Mouse (Mus musculus) hindbrain, embryonic 10.5 days (tissue): Measurements from ENCODE around the gene Scd1. TPM values are rescaled to one million over a fixed set of nuclear protein-coding genes. Genes with fewer than 3 reads are reported as not detected.
"Not testable (repeated sequence)": the region's sequence is repeated elsewhere in the genome, so short reads cannot be mapped to it uniquely, and the experiment has no call there.

Experiments
- DNase-seq: peaks from one replicate; pipeline ENCODE4 v3.0.0-alpha.2; 2017; ENCODE audit warnings: low spot score
- H3K27ac ChIP-seq: fragments of 300-500 bp; sonication (generic); 2 replicates; pipeline ENCODE4 v1.5.1; 2016; ENCODE audit warnings: mild to moderate bottlenecking, moderate library complexity
- H3K27me3 ChIP-seq: fragments of 300-500 bp; sonication (generic); 2 replicates; pipeline ENCODE4 v1.6.1; 2016; ENCODE audit warnings: mild to moderate bottlenecking; ENCODE audit not compliant: poor library complexity, insufficient read depth, severe bottlenecking
- H3K36me3 ChIP-seq: fragments of 300-500 bp; sonication (generic); 2 replicates; pipeline ENCODE4 v1.6.1; 2016; ENCODE audit warnings: mild to moderate bottlenecking, moderate library complexity
- H3K4me1 ChIP-seq: fragments of 300-500 bp; sonication (generic); replicated peaks from 2 replicates; pipeline ENCODE4 v1.6.1; 2016; ENCODE audit warnings: mild to moderate bottlenecking
- H3K4me3 ChIP-seq: fragments of 300-500 bp; sonication (generic); 2 replicates; pipeline ENCODE4 v1.5.1; 2016; ENCODE audit warnings: mild to moderate bottlenecking, moderate library complexity
- H3K9me3 ChIP-seq: fragments of 300-500 bp; sonication (generic); 2 replicates; pipeline ENCODE4 v1.6.1; 2016; ENCODE audit warnings: mild to moderate bottlenecking, moderate library complexity
- WGBS: fragments of 180-500 bp; shearing (Covaris S2); methylation state at CpG from one replicate; pipeline ENCODE4 v1.1.7; 2016; 5-methylcytosine and 5-hydroxymethylcytosine counted together
- polyA plus RNA-seq: library from polyadenylated mRNA; unstranded; fragments of >200 nt; fragmentation: Nextera tagmentation; extraction: Ambion mirVana; gene quantifications from 2 replicates; pipeline ENCODE4 v1.2.1, GENCODE M21; 2016

Gene Scd1
- polyA plus RNA-seq, 1 experiment from 2014 or later = 10.9 TPM

- peak overlapping the region; percentile 64; the same call in 1 of the 2 replicates for H3K27ac ChIP-seq
- DNase-seq = no peak
- no peak overlapping the region for H3K4me3 ChIP-seq
- H3K27me3 ChIP-seq = no peaks in the 10 kb centered on the region
- WGBS = 22% methylated on average over 3 of the region's 3 CpGs
- peaks cover 16% of the 10 kb centered on the region for H3K4me1 ChIP-seq
- no peaks in the 10 kb centered on the region for H3K9me3 ChIP-seq
- H3K36me3 ChIP-seq = no peaks in the 10 kb centered on the region
These were observed 31.1 kb downstream of the Scd1 start for GRCm38 (mm10) chr19:44376511-44376951.

- 27% methylated on average over 6 of the region's 6 CpGs for WGBS
- Histone ChIP-seq H3K27me3 (no peaks in the 10 kb centered on the region), H3K4me1 (peaks cover 14% of the 10 kb centered on the region), H3K9me3 (no peaks in the 10 kb centered on the region), H3K27ac (no peak overlapping the region), H3K4me3 (no peak overlapping the region), H3K36me3 (no peaks in the 10 kb centered on the region)
- peak; percentile 73 for DNase-seq
These were observed 34.7 kb downstream of the Scd1 start for GRCm38 (mm10) chr19:44372969-44373368.

GRCm38 (mm10) chr19:44370231-44370630 lies 37.4 kb downstream of the Scd1 start:
- DNase-seq = no peak
- Histone ChIP-seq H3K27me3 (no peaks in the 10 kb centered on the region), H3K4me3 (no peak overlapping the region), H3K27ac (no peak overlapping the region), H3K9me3 (no peaks in the 10 kb centered on the region), H3K36me3 (no peaks in the 10 kb centered on the region), H3K4me1 (no peaks in the 10 kb centered on the region)
- WGBS = 80% methylated on average over 5 of the region's 5 CpGs

- WGBS = 85% methylated on average over 8 of the region's 8 CpGs
- DNase-seq = no peak
These were observed 38.3 kb downstream of the Scd1 start for GRCm38 (mm10) chr19:44369371-44369770.

GRCm38 (mm10) chr19:44367076-44367475 lies 40.6 kb downstream of the Scd1 start:
- WGBS = 82% methylated on average over 10 of the region's 10 CpGs
- not testable (repeated sequence) for H3K27me3 ChIP-seq, H3K27ac ChIP-seq, H3K9me3 ChIP-seq, H3K4me1 ChIP-seq, H3K36me3 ChIP-seq, DNase-seq, H3K4me3 ChIP-seq

More at GRCm38 (mm10) chr19:44369371-44369770, 38.3 kb downstream of the Scd1 start:
- Histone ChIP-seq H3K4me3 (no peak overlapping the region), H3K4me1 (no peaks in the 10 kb centered on the region), H3K27me3 (no peaks in the 10 kb centered on the region), H3K36me3 (no peaks in the 10 kb centered on the region), H3K9me3 (no peaks in the 10 kb centered on the region), H3K27ac (no peak overlapping the region)

GRCm38 (mm10) chr19:44365733-44366132 lies 41.9 kb downstream of the Scd1 start:
- Histone ChIP-seq H3K4me1 (no peaks in the 10 kb centered on the region), H3K27me3 (no peaks in the 10 kb centered on the region), H3K9me3 (no peaks in the 10 kb centered on the region), H3K27ac (no peak overlapping the region), H3K36me3 (no peaks in the 10 kb centered on the region), H3K4me3 (no peak overlapping the region)
- WGBS = 93% methylated on average over 4 of the region's 4 CpGs
- no peak for DNase-seq

- no peak for DNase-seq
- no peak overlapping the region for H3K27ac ChIP-seq
- H3K36me3 ChIP-seq = no peaks in the 10 kb centered on the region
- no peaks in the 10 kb centered on the region for H3K9me3 ChIP-seq
- H3K4me1 ChIP-seq = peaks cover 1% of the 10 kb centered on the region; the same call in 1 of the 2 replicates
- no peak overlapping the region for H3K4me3 ChIP-seq
- H3K27me3 ChIP-seq = no peaks in the 10 kb centered on the region
- 91% methylated on average over 8 of the region's 8 CpGs for WGBS
These were observed 43.6 kb downstream of the Scd1 start for GRCm38 (mm10) chr19:44364029-44364428.

- H3K4me3 ChIP-seq = no peak overlapping the region
- peak; percentile 74 for DNase-seq
- no peaks in the 10 kb centered on the region for H3K27me3 ChIP-seq
- no peaks in the 10 kb centered on the region for H3K9me3 ChIP-seq
- H3K36me3 ChIP-seq = no peaks in the 10 kb centered on the region
- WGBS = 20% methylated on average over 13 of the region's 13 CpGs
- peaks cover 4% of the 10 kb centered on the region; the same call in 1 of the 2 replicates for H3K4me1 ChIP-seq
- H3K27ac ChIP-seq = no peak overlapping the region
These were observed 44.1 kb downstream of the Scd1 start for GRCm38 (mm10) chr19:44363529-44363928.

GRCm38 (mm10) chr19:44358700-44359099 lies 49.0 kb downstream of the Scd1 start:
- 54% methylated on average over 8 of the region's 8 CpGs for WGBS

GRCm38 (mm10) chr19:44351756-44352155 lies 55.9 kb downstream of the Scd1 start:
- WGBS = 80% methylated on average over 7 of the region's 7 CpGs

More at GRCm38 (mm10) chr19:44358700-44359099, 49.0 kb downstream of the Scd1 start:
- peak overlapping the region; percentile 45; the same call in 1 of the 2 replicates for H3K27ac ChIP-seq
- no peak overlapping the region for H3K4me3 ChIP-seq
- no peaks in the 10 kb centered on the region for H3K9me3 ChIP-seq
- H3K36me3 ChIP-seq = no peaks in the 10 kb centered on the region
- no peaks in the 10 kb centered on the region for H3K27me3 ChIP-seq
- H3K4me1 ChIP-seq = peaks cover 4% of the 10 kb centered on the region; the same call in 1 of the 2 replicates
- DNase-seq = no peak

GRCm38 (mm10) chr19:44349689-44350088 lies 58.0 kb downstream of the Scd1 start:
- Histone ChIP-seq H3K4me1 (no peaks in the 10 kb centered on the region), H3K27ac (no peak overlapping the region), H3K27me3 (no peaks in the 10 kb centered on the region), H3K9me3 (no peaks in the 10 kb centered on the region), H3K4me3 (no peak overlapping the region), H3K36me3 (no peaks in the 10 kb centered on the region)
- DNase-seq = no peak
- 91% methylated on average over 8 of the region's 8 CpGs for WGBS

More at GRCm38 (mm10) chr19:44351756-44352155, 55.9 kb downstream of the Scd1 start:
- no peak for DNase-seq
- Histone ChIP-seq H3K27ac (no peak overlapping the region), H3K27me3 (no peaks in the 10 kb centered on the region), H3K4me3 (no peak overlapping the region), H3K9me3 (no peaks in the 10 kb centered on the region), H3K36me3 (no peaks in the 10 kb centered on the region), H3K4me1 (no peaks in the 10 kb centered on the region)
